Mouse (Mus musculus) forebrain, embryonic 10.5 days (tissue): Measurements from ENCODE around the gene Sgk2. TPM values are rescaled to one million over a fixed set of nuclear protein-coding genes. Genes with fewer than 3 reads are reported as not detected.

Experiments
- DNase-seq: peaks from one replicate; pipeline ENCODE4 v3.0.0-alpha.2; 2017; ENCODE audit warnings: low spot score; ENCODE audit errors: extremely low spot score
- H3K27ac ChIP-seq: fragments of 300-500 bp; sonication (generic); 2 replicates; pipeline ENCODE4 v1.5.1; 2016; ENCODE audit warnings: mild to moderate bottlenecking
- H3K27me3 ChIP-seq: fragments of 300-500 bp; sonication (generic); 2 replicates; pipeline ENCODE4 v1.6.1; 2016; ENCODE audit warnings: mild to moderate bottlenecking; ENCODE audit not compliant: poor library complexity, severe bottlenecking
- H3K36me3 ChIP-seq: fragments of 300-500 bp; sonication (generic); replicated peaks from 2 replicates; pipeline ENCODE4 v1.6.1; 2016; ENCODE audit warnings: mild to moderate bottlenecking, moderate library complexity
- H3K4me1 ChIP-seq: fragments of 300-500 bp; sonication (generic); 2 replicates; pipeline ENCODE4 v1.6.1; 2016
- H3K4me3 ChIP-seq: fragments of 300-500 bp; sonication (generic); 2 replicates; pipeline ENCODE4 v1.5.1; 2016; ENCODE audit warnings: mild to moderate bottlenecking, moderate library complexity
- H3K9me3 ChIP-seq: fragments of 300-500 bp; sonication (generic); 2 replicates; pipeline ENCODE4 v1.6.1; 2016; ENCODE audit warnings: mild to moderate bottlenecking, moderate library complexity
- WGBS: fragments of 180-500 bp; shearing (Covaris S2); methylation state at CpG from one replicate; pipeline ENCODE4 v1.1.7; 2016; 5-methylcytosine and 5-hydroxymethylcytosine counted together
- polyA plus RNA-seq: library from polyadenylated mRNA; unstranded; fragments of >200 nt; fragmentation: Nextera tagmentation; extraction: Ambion mirVana; gene quantifications from 2 replicates; pipeline ENCODE4 v1.2.1, GENCODE M21; 2016

Sgk2 gene
- polyA plus RNA-seq, 1 experiment from 2014 or later = not detected

GRCm38 (mm10) chr2:162970896-162971295 is 16.2 kb upstream of the Sgk2 start:
- 92% methylated on average over 6 of the region's 6 CpGs for WGBS
- no peaks in the 10 kb centered on the region for H3K27me3 ChIP-seq
- peaks cover 22% of the 10 kb centered on the region for H3K4me1 ChIP-seq
- no peaks in the 10 kb centered on the region for H3K9me3 ChIP-seq
- H3K4me3 ChIP-seq = no peak overlapping the region
- H3K36me3 ChIP-seq = no peaks in the 10 kb centered on the region
- H3K27ac ChIP-seq = no peak overlapping the region
- no peak for DNase-seq

GRCm38 (mm10) chr2:162972752-162973151 is 14.4 kb upstream of the Sgk2 start:
- WGBS = 73% methylated on average over 7 of the region's 7 CpGs
- no peak overlapping the region for H3K27ac ChIP-seq

GRCm38 (mm10) chr2:162973206-162973605 is 13.9 kb upstream of the Sgk2 start:
- no peak for DNase-seq
- 76% methylated on average over 5 of the region's 5 CpGs for WGBS
- H3K36me3 ChIP-seq = no peaks in the 10 kb centered on the region
- peaks cover 22% of the 10 kb centered on the region for H3K4me1 ChIP-seq
- H3K9me3 ChIP-seq = no peaks in the 10 kb centered on the region
- H3K4me3 ChIP-seq = no peak overlapping the region
- H3K27me3 ChIP-seq = no peaks in the 10 kb centered on the region
- peak overlapping the region; percentile 70; the same call in 1 of the 2 replicates for H3K27ac ChIP-seq

More at GRCm38 (mm10) chr2:162972752-162973151, 14.4 kb upstream of the Sgk2 start:
- Histone ChIP-seq H3K9me3 (no peaks in the 10 kb centered on the region), H3K36me3 (no peaks in the 10 kb centered on the region), H3K4me1 (peaks cover 22% of the 10 kb centered on the region), H3K27me3 (no peaks in the 10 kb centered on the region), H3K4me3 (no peak overlapping the region)
- DNase-seq = no peak

- H3K4me1 ChIP-seq = peaks cover 22% of the 10 kb centered on the region
- no peaks in the 10 kb centered on the region for H3K27me3 ChIP-seq
- no peaks in the 10 kb centered on the region for H3K36me3 ChIP-seq
- DNase-seq = peak; percentile 34
- 48% methylated on average over 11 of the region's 11 CpGs for WGBS
- H3K9me3 ChIP-seq = no peaks in the 10 kb centered on the region
- H3K4me3 ChIP-seq = no peak overlapping the region
- H3K27ac ChIP-seq = peak overlapping the region; percentile 70
Measured at GRCm38 (mm10) chr2:162973637-162974036, 13.5 kb upstream of the Sgk2 start.

GRCm38 (mm10) chr2:162975157-162975775 is 11.9 kb upstream of the Sgk2 start:
- no peak overlapping the region for H3K4me3 ChIP-seq
- no peak for DNase-seq
- H3K36me3 ChIP-seq = no peaks in the 10 kb centered on the region
- no peaks in the 10 kb centered on the region for H3K27me3 ChIP-seq
- H3K27ac ChIP-seq = 0 out of 2 replicates have a peak overlapping the region, but pooled peaks have one; percentile 0
- H3K4me1 ChIP-seq = peaks cover 22% of the 10 kb centered on the region
- no peaks in the 10 kb centered on the region for H3K9me3 ChIP-seq
- 85% methylated on average over 11 of the region's 11 CpGs for WGBS

GRCm38 (mm10) chr2:162976001-162976400 is 11.1 kb upstream of the Sgk2 start:
- Histone ChIP-seq H3K4me1 (peaks cover 22% of the 10 kb centered on the region), H3K4me3 (no peak overlapping the region), H3K27me3 (no peaks in the 10 kb centered on the region), H3K36me3 (no peaks in the 10 kb centered on the region), H3K9me3 (no peaks in the 10 kb centered on the region), H3K27ac (no peak overlapping the region)
- 76% methylated on average over 4 of the region's 4 CpGs for WGBS
- no peak for DNase-seq

- H3K4me3 ChIP-seq = no peak overlapping the region
- no peak overlapping the region for H3K27ac ChIP-seq
- no peak for DNase-seq
- no peaks in the 10 kb centered on the region for H3K4me1 ChIP-seq
- H3K36me3 ChIP-seq = no peaks in the 10 kb centered on the region
- 92% methylated on average over 6 of the region's 6 CpGs for WGBS
- H3K27me3 ChIP-seq = no peaks in the 10 kb centered on the region
- H3K9me3 ChIP-seq = no peaks in the 10 kb centered on the region
Measured at GRCm38 (mm10) chr2:162984381-162984780, 2.7 kb upstream of the Sgk2 start.

- Histone ChIP-seq H3K27ac (no peak overlapping the region), H3K9me3 (no peaks in the 10 kb centered on the region), H3K36me3 (no peaks in the 10 kb centered on the region)
Measured at GRCm38 (mm10) chr2:162985923-162986322, 1.2 kb upstream of the Sgk2 start.

GRCm38 (mm10) chr2:162986764-162987163 is 366 bp upstream of the Sgk2 start:
- Histone ChIP-seq H3K4me3 (no peak overlapping the region), H3K36me3 (no peaks in the 10 kb centered on the region), H3K9me3 (no peaks in the 10 kb centered on the region), H3K27ac (no peak overlapping the region), H3K27me3 (no peaks in the 10 kb centered on the region), H3K4me1 (0 out of 2 replicates have a peak, but pooled peaks cover 3% of the 10 kb centered on the region)
- no peak for DNase-seq
- 87% methylated on average over 3 of the region's 3 CpGs for WGBS

More at GRCm38 (mm10) chr2:162985923-162986322, 1.2 kb upstream of the Sgk2 start:
- H3K27me3 ChIP-seq = no peaks in the 10 kb centered on the region
- H3K4me3 ChIP-seq = no peak overlapping the region
- DNase-seq = no peak
- no peaks in the 10 kb centered on the region for H3K4me1 ChIP-seq
- 85% methylated on average over 3 of the region's 3 CpGs for WGBS

GRCm38 (mm10) chr2:162988235-162988634 is 1.1 kb downstream of the Sgk2 start:
- Histone ChIP-seq H3K4me1 (0 out of 2 replicates have a peak, but pooled peaks cover 3% of the 10 kb centered on the region), H3K36me3 (no peaks in the 10 kb centered on the region), H3K27ac (no peak overlapping the region), H3K4me3 (no peak overlapping the region), H3K27me3 (no peaks in the 10 kb centered on the region), H3K9me3 (no peaks in the 10 kb centered on the region)
- WGBS = 88% methylated on average over 4 of the region's 4 CpGs
- no peak for DNase-seq

- DNase-seq = no peak
- no peaks in the 10 kb centered on the region for H3K27me3 ChIP-seq
- H3K4me3 ChIP-seq = no peak overlapping the region
- H3K36me3 ChIP-seq = no peaks in the 10 kb centered on the region
- H3K4me1 ChIP-seq = 0 out of 2 replicates have a peak, but pooled peaks cover 3% of the 10 kb centered on the region
- WGBS = 39% methylated on average over 6 of the region's 6 CpGs
- H3K27ac ChIP-seq = no peak overlapping the region
- H3K9me3 ChIP-seq = no peaks in the 10 kb centered on the region
Measured at GRCm38 (mm10) chr2:162991394-162992083, 4.4 kb downstream of the Sgk2 start.

GRCm38 (mm10) chr2:162992084-162992437 is 4.9 kb downstream of the Sgk2 start:
- no peak for DNase-seq
- 0 out of 2 replicates have a peak, but pooled peaks cover 3% of the 10 kb centered on the region for H3K4me1 ChIP-seq
- no peaks in the 10 kb centered on the region for H3K9me3 ChIP-seq
- H3K27ac ChIP-seq = no peak overlapping the region
- H3K36me3 ChIP-seq = no peaks in the 10 kb centered on the region
- no peaks in the 10 kb centered on the region for H3K27me3 ChIP-seq
- no peak overlapping the region for H3K4me3 ChIP-seq

GRCm38 (mm10) chr2:162993881-162994616 is 6.9 kb downstream of the Sgk2 start:
- Histone ChIP-seq H3K9me3 (no peaks in the 10 kb centered on the region), H3K27me3 (0 out of 2 replicates have a peak, but pooled peaks cover under 1% of the 10 kb centered on the region)
- 83% methylated on average over 9 of the region's 9 CpGs for WGBS

More at GRCm38 (mm10) chr2:162993881-162994616, 6.9 kb downstream of the Sgk2 start:
- no peaks in the 10 kb centered on the region for H3K36me3 ChIP-seq
- DNase-seq = no peak
- H3K4me3 ChIP-seq = no peak overlapping the region
- H3K27ac ChIP-seq = no peak overlapping the region
- H3K4me1 ChIP-seq = peaks cover 7% of the 10 kb centered on the region; the same call in 1 of the 2 replicates
